Mouse (Mus musculus): ENCODE measurements at regions not wholly inside any gene's neighbourhood (a gene's known extent, or its start where the extent isn't known, plus 50 kb on each side); places are given as distances from the start of the nearest gene placed in this dataset.
A peak's percentile ranks its signal among the peaks of the same experiment; 100 is the strongest.

- WGBS: 54% methylated on average over 2 of the region's 2 CpGs
- TF ChIP-seq CTCF (IDR thresholded peaks at IDR 0.05; ENCODE audit: low read depth, low read length): no peak
- no peak for TF ChIP-seq POLR2A (IDR thresholded peaks at IDR 0.05; ENCODE audit: extremely low read depth, insufficient read depth, low read length)
- no peaks in the 10 kb centered on the region for H3K79me2 ChIP-seq (ENCODE audit: control insufficient read depth, insufficient read depth, low read length)
- H3K27ac ChIP-seq (replicated peaks; ENCODE audit: insufficient read depth, low read depth, low read length): no peak overlapping the region
- H3K36me3 ChIP-seq (ENCODE audit: control insufficient read depth, insufficient read depth, low read length): no peaks in the 10 kb centered on the region
- no peaks in the 10 kb centered on the region for H3K4me1 ChIP-seq (ENCODE audit: control insufficient read depth, insufficient read depth, low read length)
- peak; percentile 2 for DNase-seq (ENCODE audit: extremely low read depth, low read depth, low spot score)
- no peak overlapping the region for H3K9ac ChIP-seq (ENCODE audit: low read depth, low read length)
- no peak overlapping the region for H3K4me3 ChIP-seq (ENCODE audit: insufficient read depth, low read depth, low read length)
- H3K27me3 ChIP-seq (ENCODE audit: control insufficient read depth, insufficient read depth, low read length): no peaks in the 10 kb centered on the region
Observed at GRCm38 (mm10) chr16:66257921-66258320, 442.9 kb downstream of the Vgll3 start.

GRCm38 (mm10) chr16:66268987-66269386 is 453.9 kb downstream of the Vgll3 start:
- 82% methylated on average over 4 of the region's 4 CpGs for WGBS
- Histone ChIP-seq H3K9ac (ENCODE audit: low read depth, low read length) (no peak overlapping the region), H3K36me3 (ENCODE audit: control insufficient read depth, insufficient read depth, low read length) (no peaks in the 10 kb centered on the region), H3K27ac (replicated peaks; ENCODE audit: insufficient read depth, low read depth, low read length) (no peak overlapping the region), H3K4me1 (ENCODE audit: control insufficient read depth, insufficient read depth, low read length) (no peaks in the 10 kb centered on the region), H3K79me2 (ENCODE audit: control insufficient read depth, insufficient read depth, low read length) (no peaks in the 10 kb centered on the region), H3K27me3 (ENCODE audit: control insufficient read depth, insufficient read depth, low read length) (no peaks in the 10 kb centered on the region), H3K4me3 (ENCODE audit: insufficient read depth, low read depth, low read length) (no peak overlapping the region)
- no peak for DNase-seq (ENCODE audit: extremely low read depth, low read depth, low spot score)
- TF ChIP-seq CTCF (IDR thresholded peaks at IDR 0.05; ENCODE audit: low read depth, low read length) (no peak), POLR2A (IDR thresholded peaks at IDR 0.05; ENCODE audit: extremely low read depth, insufficient read depth, low read length) (no peak)

GRCm38 (mm10) chr16:66276635-66277034 is 461.6 kb downstream of the Vgll3 start:
- Histone ChIP-seq H3K9ac (ENCODE audit: low read depth, low read length) (no peak overlapping the region), H3K4me1 (ENCODE audit: control insufficient read depth, insufficient read depth, low read length) (no peaks in the 10 kb centered on the region), H3K36me3 (ENCODE audit: control insufficient read depth, insufficient read depth, low read length) (no peaks in the 10 kb centered on the region), H3K27me3 (ENCODE audit: control insufficient read depth, insufficient read depth, low read length) (no peaks in the 10 kb centered on the region), H3K27ac (replicated peaks; ENCODE audit: insufficient read depth, low read depth, low read length) (no peak overlapping the region), H3K79me2 (ENCODE audit: control insufficient read depth, insufficient read depth, low read length) (no peaks in the 10 kb centered on the region), H3K4me3 (ENCODE audit: insufficient read depth, low read depth, low read length) (no peak overlapping the region)
- 79% methylated on average over 2 of the region's 2 CpGs for WGBS
- no peak for TF ChIP-seq POLR2A (IDR thresholded peaks at IDR 0.05; ENCODE audit: extremely low read depth, insufficient read depth, low read length)
- no peak for TF ChIP-seq CTCF (IDR thresholded peaks at IDR 0.05; ENCODE audit: low read depth, low read length)
- peak; percentile 0 for DNase-seq (ENCODE audit: extremely low read depth, low read depth, low spot score)
